Mouse (Mus musculus) kidney, postnatal 0 days (tissue): ENCODE results near the gene Clec10a. TPM values are rescaled to one million over a fixed set of nuclear protein-coding genes. Genes with fewer than 3 reads are reported as not detected.

ENCODE experiments used
- ATAC-seq: fragments of 200-750 bp; cut with Nextera tagmentation; replicated peaks from 2 replicates; pipeline ENCODE4 v1.8.0; 2017; ENCODE audit warnings: low read depth, moderate number of reproducible peaks, moderate TSS enrichment, moderate library complexity; ENCODE audit not compliant: low FRiP score
- DNase-seq: peaks from one replicate; pipeline ENCODE4 v3.0.0-alpha.2; 2016; ENCODE audit warnings: low spot score
- H3K27ac ChIP-seq: fragments of 300-500 bp; sonication (generic); 2 replicates; pipeline ENCODE4 v1.5.1; 2014; ENCODE audit warnings: mild to moderate bottlenecking
- H3K27me3 ChIP-seq: fragments of 300-500 bp; sonication (generic); 2 replicates; pipeline ENCODE4 v1.6.1; 2014; ENCODE audit warnings: low read length, mixed read lengths; ENCODE audit not compliant: insufficient read depth
- H3K36me3 ChIP-seq: fragments of 300-500 bp; sonication (generic); 2 replicates; pipeline ENCODE4 v1.6.1; 2014; ENCODE audit warnings: low read length, mixed read lengths; ENCODE audit not compliant: insufficient read depth
- H3K4me1 ChIP-seq: fragments of 300-500 bp; sonication (generic); replicated peaks from 2 replicates; pipeline ENCODE4 v1.6.1; 2014; ENCODE audit warnings: antibody characterized with exemption, low read length, mixed read lengths; ENCODE audit not compliant: insufficient read depth
- H3K4me2 ChIP-seq: fragments of 300-500 bp; sonication (generic); 2 replicates; pipeline ENCODE4 v1.6.1; 2014; ENCODE audit warnings: mild to moderate bottlenecking, low read length, moderate library complexity, mixed read lengths
- H3K4me3 ChIP-seq: fragments of 300-500 bp; sonication (generic); replicated peaks from 2 replicates; pipeline ENCODE4 v1.5.1; 2014; ENCODE audit warnings: low read depth, low read length
- H3K9ac ChIP-seq: fragments of 300-500 bp; sonication (generic); 2 replicates; pipeline ENCODE4 v1.6.1; 2014; ENCODE audit warnings: low read depth, low read length
- H3K9me3 ChIP-seq: fragments of 300-500 bp; sonication (generic); replicated peaks from 2 replicates; pipeline ENCODE4 v1.6.1; 2016; ENCODE audit warnings: low read length, inconsistent platforms, mixed read lengths
- CTCF ChIP-seq: IDR thresholded peaks from 2 replicates; pipeline ENCODE4 v1.5.1; 2016; ENCODE audit warnings: antibody characterized with exemption, low read depth, mild to moderate bottlenecking, moderate library complexity
- WGBS: fragments of 180-500 bp; shearing (Covaris S2); extraction: QIAGEN DNeasy Blood & Tissue Kit; methylation state at CpG from one replicate; pipeline ENCODE4 v1.1.7; 2014; 5-methylcytosine and 5-hydroxymethylcytosine counted together
- polyA plus RNA-seq: library from polyadenylated mRNA; unstranded; fragments of >200 nt; fragmentation: Nextera tagmentation; extraction: Ambion mirVana; gene quantifications from 2 replicates; pipeline ENCODE4 v1.2.1, GENCODE M21; 2015

Clec10a gene
- polyA plus RNA-seq, 1 experiment from 2014 or later: 1.4 TPM

GRCm38 (mm10) chr11:70170291-70170690, 14.3 kb downstream of the Clec10a start:
- Histone ChIP-seq H3K4me1 (no peaks in the 10 kb centered on the region), H3K4me3 (no peak overlapping the region), H3K4me2 (no peak overlapping the region), H3K27ac (no peak overlapping the region), H3K9ac (no peak overlapping the region), H3K27me3 (no peaks in the 10 kb centered on the region), H3K36me3 (no peaks in the 10 kb centered on the region), H3K9me3 (no peaks in the 10 kb centered on the region)
- TF ChIP-seq CTCF: no peak
- no peak for DNase-seq
- WGBS: 85% methylated on average over 7 of the region's 7 CpGs
- no peak for ATAC-seq

GRCm38 (mm10) chr11:70171181-70171580, 15.2 kb downstream of the Clec10a start:
- H3K4me2 ChIP-seq: no peak overlapping the region
- ATAC-seq (no peak), DNase-seq (no peak)
- 77% methylated on average over 7 of the region's 7 CpGs for WGBS
- no peaks in the 10 kb centered on the region for H3K27me3 ChIP-seq
- no peaks in the 10 kb centered on the region for H3K9me3 ChIP-seq
- H3K36me3 ChIP-seq: no peaks in the 10 kb centered on the region
- no peaks in the 10 kb centered on the region for H3K4me1 ChIP-seq
- no peak for TF ChIP-seq CTCF
- H3K4me3 ChIP-seq: no peak overlapping the region
- H3K9ac ChIP-seq: no peak overlapping the region
- H3K27ac ChIP-seq: no peak overlapping the region

- H3K27ac ChIP-seq: no peak overlapping the region
- 54% methylated on average over 3 of the region's 3 CpGs for WGBS
- no peaks in the 10 kb centered on the region for H3K9me3 ChIP-seq
- DNase-seq (peak; percentile 17), ATAC-seq (no peak)
- H3K36me3 ChIP-seq: no peaks in the 10 kb centered on the region
- H3K9ac ChIP-seq: no peak overlapping the region
- H3K27me3 ChIP-seq: no peaks in the 10 kb centered on the region
- H3K4me1 ChIP-seq: no peaks in the 10 kb centered on the region
- H3K4me3 ChIP-seq: no peak overlapping the region
- TF ChIP-seq CTCF: peak; percentile 65
- no peak overlapping the region for H3K4me2 ChIP-seq
Observed at GRCm38 (mm10) chr11:70171847-70172246, 15.8 kb downstream of the Clec10a start.

- 63% methylated on average over 5 of the region's 5 CpGs for WGBS
- DNase-seq: no peak
- no peak; the same call in 1 of the 2 replicates for TF ChIP-seq CTCF
- no peaks in the 10 kb centered on the region for H3K27me3 ChIP-seq
- H3K9me3 ChIP-seq: no peaks in the 10 kb centered on the region
- no peak for ATAC-seq
- H3K36me3 ChIP-seq: no peaks in the 10 kb centered on the region
- no peak overlapping the region for H3K9ac ChIP-seq
- no peak overlapping the region for H3K4me3 ChIP-seq
- no peak overlapping the region for H3K4me2 ChIP-seq
- no peak overlapping the region for H3K27ac ChIP-seq
- no peaks in the 10 kb centered on the region for H3K4me1 ChIP-seq
Observed at GRCm38 (mm10) chr11:70172298-70172697, 16.3 kb downstream of the Clec10a start.

GRCm38 (mm10) chr11:70174491-70174890, 18.5 kb downstream of the Clec10a start:
- DNase-seq: no peak
- no peaks in the 10 kb centered on the region for H3K36me3 ChIP-seq
- H3K27ac ChIP-seq: no peak overlapping the region
- WGBS: 70% methylated on average over 4 of the region's 4 CpGs
- H3K9me3 ChIP-seq: no peaks in the 10 kb centered on the region
- no peak for TF ChIP-seq CTCF
- no peak overlapping the region for H3K9ac ChIP-seq
- H3K4me3 ChIP-seq: no peak overlapping the region
- H3K27me3 ChIP-seq: no peaks in the 10 kb centered on the region
- no peak overlapping the region for H3K4me2 ChIP-seq
- no peak for ATAC-seq
- no peaks in the 10 kb centered on the region for H3K4me1 ChIP-seq

- no peaks in the 10 kb centered on the region for H3K27me3 ChIP-seq
- TF ChIP-seq CTCF: peak; percentile 53
- H3K4me2 ChIP-seq: no peak overlapping the region
- no peak for DNase-seq
- no peak overlapping the region for H3K27ac ChIP-seq
- no peaks in the 10 kb centered on the region for H3K4me1 ChIP-seq
- H3K9ac ChIP-seq: no peak overlapping the region
- WGBS: 72% methylated on average over 8 of the region's 8 CpGs
- no peak overlapping the region for H3K4me3 ChIP-seq
- ATAC-seq: no peak
- H3K9me3 ChIP-seq: no peaks in the 10 kb centered on the region
- H3K36me3 ChIP-seq: no peaks in the 10 kb centered on the region
Observed at GRCm38 (mm10) chr11:70177647-70178046, 21.6 kb downstream of the Clec10a start.

GRCm38 (mm10) chr11:70178311-70178710, 22.3 kb downstream of the Clec10a start:
- WGBS: 84% methylated on average over 11 of the region's 11 CpGs
- no peak for TF ChIP-seq CTCF
- no peaks in the 10 kb centered on the region for H3K36me3 ChIP-seq
- H3K9ac ChIP-seq: no peak overlapping the region
- H3K4me2 ChIP-seq: no peak overlapping the region
- ATAC-seq (no peak), DNase-seq (no peak)
- no peak overlapping the region for H3K4me3 ChIP-seq
- H3K4me1 ChIP-seq: no peaks in the 10 kb centered on the region
- no peaks in the 10 kb centered on the region for H3K27me3 ChIP-seq
- no peak overlapping the region for H3K27ac ChIP-seq
- H3K9me3 ChIP-seq: no peaks in the 10 kb centered on the region
